Mouse (Mus musculus): ENCODE results near the gene Serpina1b.
"Not testable (repeated sequence)": the region's sequence is repeated elsewhere in the genome, so short reads cannot be mapped to it uniquely, and the experiment has no call there.

Serpina1b gene

DNA sequence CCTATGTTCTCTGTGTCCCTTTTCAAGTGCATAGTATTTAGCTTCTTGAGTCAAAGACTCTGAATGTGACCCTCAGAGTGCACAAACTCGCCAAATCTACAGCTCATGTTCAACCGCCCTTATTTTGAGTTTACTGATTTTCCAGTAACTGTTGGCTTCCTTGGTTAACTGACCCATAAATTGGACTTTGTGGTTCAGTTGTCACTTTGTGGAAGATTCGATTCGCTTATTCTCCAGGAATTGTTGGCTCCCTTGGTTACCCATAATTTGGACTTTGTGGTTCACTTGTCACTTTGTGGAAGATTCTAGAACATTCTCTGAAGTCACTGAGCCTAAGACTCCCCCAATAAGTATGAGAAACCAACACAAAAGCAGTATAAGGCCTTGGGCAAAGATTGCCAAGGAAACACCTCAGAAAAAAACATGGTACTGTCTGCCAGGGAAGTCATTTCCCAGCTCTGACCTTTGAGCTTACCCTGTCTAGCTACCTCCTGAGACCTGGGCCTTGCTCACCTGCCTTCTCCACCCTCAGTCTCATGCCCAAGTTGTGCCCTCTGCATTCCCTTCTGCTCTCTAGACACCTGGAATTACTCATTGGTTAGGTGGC, 129.9 kb downstream of the Serpina1b start:
- DNase-seq (ENCODE audit: extremely low read depth, low read depth) = no peak

- DNase-seq (ENCODE audit: extremely low read depth, low read depth) = no peak
Observed at GRCm38 (mm10) chr12:103695429-103695828, 134.7 kb downstream of the Serpina1b start, which contains the start of gene Serpina1f. TSS of gene Serpina1f (minus strand) at chr12:103695529.

- DNase-seq (ENCODE audit: extremely low read depth, low read depth) = no peak
Observed at GRCm38 (mm10) chr12:103688221-103688814, 141.9 kb downstream of the Serpina1b start.

DNA sequence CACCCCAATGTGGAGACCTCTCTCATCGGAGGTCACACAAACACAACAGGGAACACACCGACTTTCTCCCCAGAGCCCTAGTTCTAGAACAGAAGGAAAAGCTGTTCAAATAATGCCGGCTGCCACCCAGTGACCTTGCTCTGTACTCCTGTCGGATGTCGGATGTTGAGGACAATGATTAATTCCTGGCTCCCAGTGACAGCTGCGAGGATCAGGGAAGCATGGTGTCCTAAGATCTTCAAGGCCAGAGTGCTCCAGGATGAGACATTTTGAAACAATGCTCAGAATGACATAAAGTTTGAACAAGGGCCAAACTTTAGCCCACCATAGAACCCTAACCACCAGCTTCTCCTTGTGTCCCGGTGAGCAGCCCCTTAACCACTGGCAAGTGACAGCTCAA, 143.2 kb downstream of the Serpina1b start:
- no peak for DNase-seq (ENCODE audit: extremely low read depth, low read depth)

GRCm38 (mm10) chr12:103686050-103686449, 144.1 kb downstream of the Serpina1b start:
- no peak for DNase-seq (ENCODE audit: extremely low read depth, low read depth)

DNA sequence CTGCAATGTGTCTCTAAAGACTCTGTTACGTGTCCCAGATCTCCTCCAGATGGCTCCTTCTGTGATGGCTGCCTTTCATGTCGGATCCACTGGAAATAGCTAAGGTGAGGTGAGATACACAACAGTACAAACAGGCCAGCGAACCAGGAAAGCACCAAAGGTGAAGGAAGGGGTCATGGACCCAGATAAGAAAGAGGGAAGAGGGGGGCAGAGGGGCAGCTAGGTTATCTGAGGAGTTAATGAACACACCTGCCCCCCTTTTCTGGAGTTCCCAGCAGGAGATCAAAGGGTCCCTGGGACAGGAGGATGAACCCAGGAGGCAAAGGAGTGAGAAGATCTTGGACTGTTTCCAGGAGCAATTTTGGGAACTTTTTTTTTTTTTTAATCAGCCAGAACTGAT, 144.8 kb downstream of the Serpina1b start:
- no peak for DNase-seq (ENCODE audit: extremely low read depth, low read depth)

DNA sequence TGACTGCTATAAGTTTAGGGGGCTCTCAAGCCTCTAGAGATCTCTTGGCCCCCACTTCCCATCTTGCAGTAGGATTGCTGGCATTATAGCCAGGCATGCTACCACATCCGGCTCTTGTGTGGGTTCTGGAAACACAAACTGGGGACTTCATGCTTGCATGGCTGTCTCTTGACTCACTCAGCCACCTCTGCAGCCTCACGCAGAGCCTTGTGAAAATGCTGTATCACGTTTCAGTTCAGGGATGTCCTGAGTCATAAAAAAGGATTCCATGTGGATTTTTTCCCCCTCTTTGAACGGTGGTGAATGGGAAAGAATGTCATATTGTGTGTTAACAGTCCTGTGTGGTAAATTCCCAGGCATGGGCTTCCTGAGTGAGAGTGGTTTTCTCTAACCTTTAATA, 146.4 kb downstream of the Serpina1b start:
- DNase-seq (ENCODE audit: extremely low read depth, low read depth) = no peak

DNA sequence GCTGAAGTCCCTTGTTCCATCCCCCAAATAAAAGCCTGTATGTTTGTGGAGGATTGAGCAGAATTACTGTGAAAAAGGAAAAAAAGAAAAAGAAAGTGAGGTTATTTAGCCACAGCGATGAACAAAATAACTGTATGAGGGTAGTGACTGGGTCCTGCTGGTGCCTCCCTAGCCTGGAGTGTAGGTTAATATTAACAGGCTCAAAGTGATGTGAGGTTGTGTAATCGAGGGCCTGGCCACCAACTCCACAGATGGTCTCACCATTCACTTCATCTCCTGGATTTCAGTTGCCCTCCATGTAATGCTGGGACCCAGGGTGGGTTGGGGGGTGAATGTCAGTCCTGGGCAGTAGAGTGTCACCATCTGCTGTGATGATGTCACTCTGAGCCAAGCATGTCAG, 148.4 kb downstream of the Serpina1b start:
- no peak for DNase-seq (ENCODE audit: extremely low read depth, low read depth)

DNA sequence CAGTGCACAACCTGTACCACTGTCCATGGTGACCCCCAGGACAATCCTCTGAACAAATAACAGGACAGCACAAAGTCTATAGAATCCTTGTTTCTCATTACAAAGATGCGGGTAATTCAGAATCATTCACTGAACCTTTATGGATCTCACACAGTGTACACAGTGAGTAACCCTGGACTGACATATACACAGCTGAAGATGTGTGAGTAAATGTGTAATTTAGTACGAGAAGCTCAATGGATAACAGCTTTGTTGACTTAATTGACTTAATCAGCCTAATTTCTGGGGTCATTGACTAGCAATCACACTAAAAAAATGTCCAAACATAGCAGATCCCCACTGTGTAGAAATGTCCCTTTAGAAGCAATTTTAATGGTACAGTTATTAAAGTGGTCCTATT, 149.0 kb downstream of the Serpina1b start:
- no peak for DNase-seq (ENCODE audit: extremely low read depth, low read depth)

- DNase-seq (ENCODE audit: extremely low read depth, low read depth) = not testable (repeated sequence)
Observed at GRCm38 (mm10) chr12:103679853-103680252, 150.3 kb downstream of the Serpina1b start.

All from MEL-GATA-1-ER (cell line).